8 mouse cellular contexts compared by ENCODE assay signal in genomic region chr7:24907211-24907748, GRCm38 (mm10). TPM values are rescaled to one million over a fixed set of nuclear protein-coding genes. Genes with fewer than 3 reads are reported as not detected.
DNase-seq lines count a peak whose midpoint lies in the region; ATAC-seq and TF ChIP-seq lines count a peak whose summit lies in the region.

No protein-coding gene starts in this region.

- H3K9me3 ChIP-seq in midbrain, embryonic 16.5 days (replicated peaks; ENCODE audit: control insufficient read depth, low read length, poor library complexity, severe bottlenecking): no peaks in the 10 kb centered on the region
- H3K9me3 ChIP-seq in midbrain, embryonic 11.5 days (ENCODE audit: control insufficient read depth, low read length): no peaks in the 10 kb centered on the region
- H3K9me3 ChIP-seq in forebrain, embryonic 16.5 days (ENCODE audit: control insufficient read depth, low read length): no peaks in the 10 kb centered on the region
- H3K9me3 ChIP-seq in lung, embryonic 14.5 days (ENCODE audit: low read depth, low read length): no peaks in the 10 kb centered on the region

- no peaks in the 10 kb centered on the region for H3K27me3 ChIP-seq in midbrain, embryonic 16.5 days (ENCODE audit: control insufficient read depth, insufficient read depth, low read depth, low read length)
- H3K27me3 ChIP-seq in midbrain, embryonic 11.5 days (ENCODE audit: control insufficient read depth, insufficient read depth, low read length): no peaks in the 10 kb centered on the region
- no peaks in the 10 kb centered on the region for H3K27me3 ChIP-seq in forebrain, embryonic 16.5 days (replicated peaks; ENCODE audit: control insufficient read depth, insufficient read depth, low read length)
- no peaks in the 10 kb centered on the region for H3K27me3 ChIP-seq in lung, embryonic 14.5 days (ENCODE audit: insufficient read depth, low read length)

- WGBS in midbrain, embryonic 16.5 days: 44% methylated on average over 13 of the region's 13 CpGs
- WGBS in midbrain, embryonic 11.5 days: 42% methylated on average over 10 of the region's 13 CpGs
- WGBS in forebrain, embryonic 16.5 days: 35% methylated on average over 13 of the region's 13 CpGs
- WGBS in lung, embryonic 14.5 days: 27% methylated on average over 13 of the region's 13 CpGs

- H3K4me2 ChIP-seq in midbrain, embryonic 16.5 days (ENCODE audit: low read length): no peak overlapping the region
- H3K4me2 ChIP-seq in midbrain, embryonic 11.5 days: no peak overlapping the region
- no peak overlapping the region for H3K4me2 ChIP-seq in forebrain, embryonic 16.5 days (ENCODE audit: low read length)
- H3K4me2 ChIP-seq in lung, embryonic 14.5 days: peak overlapping the region; percentile 41

- no peak overlapping the region for H3K27ac ChIP-seq in midbrain, embryonic 16.5 days (ENCODE audit: low read length)
- no peak overlapping the region for H3K27ac ChIP-seq in midbrain, embryonic 11.5 days (ENCODE audit: low read depth, low read length)
- H3K27ac ChIP-seq in forebrain, embryonic 16.5 days (ENCODE audit: low read length): no peak overlapping the region
- peak overlapping the region; percentile 65 for H3K27ac ChIP-seq in lung, embryonic 14.5 days (ENCODE audit: low read depth)

- no peak for ATAC-seq in midbrain, embryonic 16.5 days
- no peak for ATAC-seq in midbrain, embryonic 11.5 days (ENCODE audit: low FRiP score)
- no peak for ATAC-seq in forebrain, embryonic 16.5 days
- ATAC-seq in lung, embryonic 14.5 days (ENCODE audit: insufficient read depth): peak; percentile 0; the same call in 1 of the 2 replicates

- TF ChIP-seq CTCF in lung, embryonic 14.5 days (IDR thresholded peaks at IDR 0.05; ENCODE audit: low read depth): peak; percentile 42; the same call in 1 of the 2 replicates

- H3K4me1 ChIP-seq in midbrain, embryonic 16.5 days (ENCODE audit: control insufficient read depth, insufficient read depth, low read length): peaks cover 29% of the 10 kb centered on the region
- H3K4me1 ChIP-seq in midbrain, embryonic 11.5 days (ENCODE audit: control insufficient read depth, insufficient read depth, low read length): no peaks in the 10 kb centered on the region
- peaks cover 32% of the 10 kb centered on the region for H3K4me1 ChIP-seq in forebrain, embryonic 16.5 days (replicated peaks; ENCODE audit: control insufficient read depth, insufficient read depth, low read length)
- peaks cover 9% of the 10 kb centered on the region for H3K4me1 ChIP-seq in lung, embryonic 14.5 days (ENCODE audit: insufficient read depth)

- peak overlapping the region; percentile 28; the same call in 1 of the 2 replicates for H3K9ac ChIP-seq in midbrain, embryonic 16.5 days (ENCODE audit: low read depth, low read length)
- no peak overlapping the region for H3K9ac ChIP-seq in midbrain, embryonic 11.5 days (ENCODE audit: low read length)
- 0 out of 2 replicates have a peak overlapping the region, but pooled peaks have one; percentile 2 for H3K9ac ChIP-seq in forebrain, embryonic 16.5 days (replicated peaks; ENCODE audit: low read depth, low read length)
- H3K9ac ChIP-seq in lung, embryonic 14.5 days: no peak overlapping the region

- H3K36me3 ChIP-seq in midbrain, embryonic 16.5 days (ENCODE audit: control insufficient read depth, insufficient read depth, low read length): peaks cover 4% of the 10 kb centered on the region
- H3K36me3 ChIP-seq in midbrain, embryonic 11.5 days (ENCODE audit: control insufficient read depth, insufficient read depth, low read length): no peaks in the 10 kb centered on the region
- peaks cover 2% of the 10 kb centered on the region for H3K36me3 ChIP-seq in forebrain, embryonic 16.5 days (ENCODE audit: control insufficient read depth, insufficient read depth)
- H3K36me3 ChIP-seq in lung, embryonic 14.5 days (ENCODE audit: insufficient read depth): peaks cover 31% of the 10 kb centered on the region

- no peak overlapping the region for H3K4me3 ChIP-seq in midbrain, embryonic 16.5 days (ENCODE audit: low read depth, low read length)
- H3K4me3 ChIP-seq in midbrain, embryonic 11.5 days (ENCODE audit: low read depth, low read length): no peak overlapping the region
- H3K4me3 ChIP-seq in forebrain, embryonic 16.5 days (replicated peaks; ENCODE audit: low read length): no peak overlapping the region
- H3K4me3 ChIP-seq in lung, embryonic 14.5 days (ENCODE audit: low read depth, low read length): 0 out of 2 replicates have a peak overlapping the region, but pooled peaks have one; percentile 6

- no peak for DNase-seq in midbrain, embryonic 11.5 days (ENCODE audit: low spot score, missing footprints)
- peak; percentile 67 for DNase-seq in lung, embryonic 14.5 days
- DNase-seq in thymus, adult 18-20 months: peak; percentile 75 to 85
- no peak for DNase-seq in adrenal gland, adult (ENCODE audit: inconsistent age in 2 of 2, low spot score in 1 of 2)
- DNase-seq in layer of hippocampus, postnatal 10 days (ENCODE audit: low spot score in 2 of 2): no peak
- no peak for DNase-seq in MN1 (ENCODE audit: low spot score)

RNA-seq across cellular contexts. Expression of gene Arhgef1, which starts 4.6 kb away (rescaled TPM):
- 52.2 and 53.0 TPM in 2 replicates for polyA plus RNA-seq in midbrain, embryonic 16.5 days (2015; fragmentation: Nextera tagmentation; extraction: Ambion mirVana)
- 37.7 and 38.1 TPM in 2 replicates for polyA plus RNA-seq in midbrain, embryonic 11.5 days (2014; fragmentation: Nextera tagmentation; extraction: Ambion mirVana)
- 61.7 and 73.7 TPM in 2 replicates for polyA plus RNA-seq in forebrain, embryonic 16.5 days (2015; fragmentation: Nextera tagmentation; extraction: Ambion mirVana)
- 109 and 120 TPM in 2 replicates for polyA plus RNA-seq in lung, embryonic 14.5 days (2014; fragmentation: Nextera tagmentation; extraction: Ambion mirVana)
- 10 to 100 TPM; 83.0 to 97.9 TPM for total RNA-seq in layer of hippocampus, postnatal 10 days (2021)

RNA-seq across cellular contexts. Expression of gene Cd79a, which starts 10.1 kb away (rescaled TPM):
- 0.29 and 0.47 TPM in 2 replicates for polyA plus RNA-seq in midbrain, embryonic 16.5 days (2015; fragmentation: Nextera tagmentation; extraction: Ambion mirVana)
- 0.12 and 0.14 TPM in 2 replicates for polyA plus RNA-seq in midbrain, embryonic 11.5 days (2014; fragmentation: Nextera tagmentation; extraction: Ambion mirVana)
- polyA plus RNA-seq in forebrain, embryonic 16.5 days (2015; fragmentation: Nextera tagmentation; extraction: Ambion mirVana): 0.16 and 0.19 TPM in 2 replicates
- polyA plus RNA-seq in lung, embryonic 14.5 days (2014; fragmentation: Nextera tagmentation; extraction: Ambion mirVana): 0.16 and 0.24 TPM in 2 replicates
- total RNA-seq in layer of hippocampus, postnatal 10 days (2021): not detected

RNA-seq across cellular contexts. Expression of gene Rps19, which starts 23.1 kb away (rescaled TPM):
- polyA plus RNA-seq in midbrain, embryonic 16.5 days (2015; fragmentation: Nextera tagmentation; extraction: Ambion mirVana): 968 and 1,058 TPM in 2 replicates
- polyA plus RNA-seq in midbrain, embryonic 11.5 days (2014; fragmentation: Nextera tagmentation; extraction: Ambion mirVana): 1,753 and 1,929 TPM in 2 replicates
- 1,290 and 1,309 TPM in 2 replicates for polyA plus RNA-seq in forebrain, embryonic 16.5 days (2015; fragmentation: Nextera tagmentation; extraction: Ambion mirVana)
- 3,015 and 3,069 TPM in 2 replicates for polyA plus RNA-seq in lung, embryonic 14.5 days (2014; fragmentation: Nextera tagmentation; extraction: Ambion mirVana)
- 100 to 1,000 TPM; 563 to 573 TPM for total RNA-seq in layer of hippocampus, postnatal 10 days (2021)

RNA-seq across cellular contexts. Expression of gene Gm4881, which starts 37.0 kb away (rescaled TPM):
- polyA plus RNA-seq in midbrain, embryonic 16.5 days (2015; fragmentation: Nextera tagmentation; extraction: Ambion mirVana): 3.8 and 4.5 TPM in 2 replicates
- polyA plus RNA-seq in midbrain, embryonic 11.5 days (2014; fragmentation: Nextera tagmentation; extraction: Ambion mirVana): 2.0 and 2.2 TPM in 2 replicates
- 0.37 TPM in 1 of 2 replicates, not detected in the other for polyA plus RNA-seq in forebrain, embryonic 16.5 days (2015; fragmentation: Nextera tagmentation; extraction: Ambion mirVana)
- not detected in 2 replicates for polyA plus RNA-seq in lung, embryonic 14.5 days (2014; fragmentation: Nextera tagmentation; extraction: Ambion mirVana)
- total RNA-seq in layer of hippocampus, postnatal 10 days (2021): not detected

RNA-seq across cellular contexts. Expression of gene Dmrtc2, which starts 37.4 kb away (rescaled TPM):
- 0.25 TPM in 1 of 2 replicates, not detected in the other for polyA plus RNA-seq in midbrain, embryonic 16.5 days (2015; fragmentation: Nextera tagmentation; extraction: Ambion mirVana)
- not detected in 2 replicates for polyA plus RNA-seq in midbrain, embryonic 11.5 days (2014; fragmentation: Nextera tagmentation; extraction: Ambion mirVana)
- not detected in 2 replicates for polyA plus RNA-seq in forebrain, embryonic 16.5 days (2015; fragmentation: Nextera tagmentation; extraction: Ambion mirVana)
- polyA plus RNA-seq in lung, embryonic 14.5 days (2014; fragmentation: Nextera tagmentation; extraction: Ambion mirVana): not detected in 2 replicates
- total RNA-seq in layer of hippocampus, postnatal 10 days (2021): under 1 TPM in 1 of 2 experiments, not detected in 1; 0.27 TPM

Comparison
In these comparisons a context has a peak if more than half of its experiments do, and no peak if none do; other contexts are left out.
1. H3K9ac ChIP-seq: peak in midbrain, embryonic 16.5 days (single experiment) and forebrain, embryonic 16.5 days (single experiment); none in midbrain, embryonic 11.5 days (single experiment) and lung, embryonic 14.5 days (single experiment).
2. DNase-seq: peak in lung, embryonic 14.5 days (single experiment) and thymus, adult 18-20 months (2 of 2); none in midbrain, embryonic 11.5 days (single experiment), adrenal gland, adult (0 of 2), layer of hippocampus, postnatal 10 days (0 of 2) and MN1 (single experiment).